Mouse (Mus musculus): ENCODE measurements around the gene Pml. TPM values are rescaled to one million over a fixed set of nuclear protein-coding genes. Genes with fewer than 3 reads are reported as not detected.

Pml gene
- polyA plus RNA-seq, 1 experiment from 2014 or later: 28.3 TPM

GRCm38 (mm10) chr9:58281597-58281996 lies 32.0 kb upstream of the Pml start:
- H3K4me1 ChIP-seq (replicated peaks; ENCODE audit: control insufficient read depth, insufficient read depth, low read length): no peaks in the 10 kb centered on the region
- H3K27me3 ChIP-seq (replicated peaks; ENCODE audit: control insufficient read depth, insufficient read depth, low read length): no peaks in the 10 kb centered on the region
- no peak for DNase-seq (ENCODE audit: low spot score)
- no peak overlapping the region for H3K9ac ChIP-seq (ENCODE audit: low read depth, low read length)
- WGBS: 50% methylated on average over 3 of the region's 3 CpGs
- H3K4me2 ChIP-seq: no peak overlapping the region
- ATAC-seq (replicated peaks; ENCODE audit: low FRiP score): no peak
- no peaks in the 10 kb centered on the region for H3K9me3 ChIP-seq (ENCODE audit: control insufficient read depth, low read length)
- H3K36me3 ChIP-seq (ENCODE audit: control insufficient read depth, insufficient read depth, low read length): no peaks in the 10 kb centered on the region
- H3K27ac ChIP-seq (ENCODE audit: low read depth, low read length): no peak overlapping the region
- H3K4me3 ChIP-seq (ENCODE audit: low read depth, low read length): no peak overlapping the region

GRCm38 (mm10) chr9:58280259-58281109 lies 30.9 kb upstream of the Pml start:
- 35% methylated on average over 9 of the region's 9 CpGs for WGBS
- Histone ChIP-seq H3K4me3 (ENCODE audit: low read depth, low read length) (no peak overlapping the region), H3K4me2 (no peak overlapping the region), H3K27ac (ENCODE audit: low read depth, low read length) (no peak overlapping the region), H3K9ac (ENCODE audit: low read depth, low read length) (no peak overlapping the region), H3K4me1 (replicated peaks; ENCODE audit: control insufficient read depth, insufficient read depth, low read length) (peaks cover 3% of the 10 kb centered on the region; the same call in 1 of the 2 replicates), H3K9me3 (ENCODE audit: control insufficient read depth, low read length) (no peaks in the 10 kb centered on the region), H3K27me3 (replicated peaks; ENCODE audit: control insufficient read depth, insufficient read depth, low read length) (no peaks in the 10 kb centered on the region), H3K36me3 (ENCODE audit: control insufficient read depth, insufficient read depth, low read length) (no peaks in the 10 kb centered on the region)
- ATAC-seq (replicated peaks; ENCODE audit: low FRiP score) (peak; percentile 71), DNase-seq (ENCODE audit: low spot score) (peak; percentile 59)

GRCm38 (mm10) chr9:58279780-58280179 lies 30.2 kb upstream of the Pml start:
- 62% methylated on average over 5 of the region's 5 CpGs for WGBS
- DNase-seq (ENCODE audit: low spot score): no peak
- Histone ChIP-seq H3K27me3 (replicated peaks; ENCODE audit: control insufficient read depth, insufficient read depth, low read length) (no peaks in the 10 kb centered on the region), H3K27ac (ENCODE audit: low read depth, low read length) (no peak overlapping the region), H3K9ac (ENCODE audit: low read depth, low read length) (no peak overlapping the region), H3K4me2 (no peak overlapping the region), H3K4me1 (replicated peaks; ENCODE audit: control insufficient read depth, insufficient read depth, low read length) (peaks cover 7% of the 10 kb centered on the region; the same call in 1 of the 2 replicates), H3K4me3 (ENCODE audit: low read depth, low read length) (no peak overlapping the region), H3K9me3 (ENCODE audit: control insufficient read depth, low read length) (no peaks in the 10 kb centered on the region), H3K36me3 (ENCODE audit: control insufficient read depth, insufficient read depth, low read length) (no peaks in the 10 kb centered on the region)
- ATAC-seq (replicated peaks; ENCODE audit: low FRiP score): no peak

- Histone ChIP-seq H3K36me3 (ENCODE audit: control insufficient read depth, insufficient read depth, low read length) (no peaks in the 10 kb centered on the region), H3K4me2 (no peak overlapping the region), H3K9me3 (ENCODE audit: control insufficient read depth, low read length) (no peaks in the 10 kb centered on the region), H3K27ac (ENCODE audit: low read depth, low read length) (no peak overlapping the region), H3K9ac (ENCODE audit: low read depth, low read length) (no peak overlapping the region), H3K27me3 (replicated peaks; ENCODE audit: control insufficient read depth, insufficient read depth, low read length) (no peaks in the 10 kb centered on the region), H3K4me1 (replicated peaks; ENCODE audit: control insufficient read depth, insufficient read depth, low read length) (peaks cover 10% of the 10 kb centered on the region; the same call in 1 of the 2 replicates), H3K4me3 (ENCODE audit: low read depth, low read length) (no peak overlapping the region)
- ATAC-seq (replicated peaks; ENCODE audit: low FRiP score) (no peak), DNase-seq (ENCODE audit: low spot score) (no peak)
- 71% methylated on average over 4 of the region's 4 CpGs for WGBS
Measured at GRCm38 (mm10) chr9:58278821-58279723, 29.5 kb upstream of the Pml start.

- ATAC-seq (replicated peaks; ENCODE audit: low FRiP score) (no peak), DNase-seq (ENCODE audit: low spot score) (no peak)
- peaks cover 10% of the 10 kb centered on the region; the same call in 1 of the 2 replicates for H3K4me1 ChIP-seq (replicated peaks; ENCODE audit: control insufficient read depth, insufficient read depth, low read length)
- no peak overlapping the region for H3K27ac ChIP-seq (ENCODE audit: low read depth, low read length)
- H3K9me3 ChIP-seq (ENCODE audit: control insufficient read depth, low read length): no peaks in the 10 kb centered on the region
- H3K4me3 ChIP-seq (ENCODE audit: low read depth, low read length): no peak overlapping the region
- 93% methylated on average over 4 of the region's 4 CpGs for WGBS
- no peaks in the 10 kb centered on the region for H3K36me3 ChIP-seq (ENCODE audit: control insufficient read depth, insufficient read depth, low read length)
- no peak overlapping the region for H3K9ac ChIP-seq (ENCODE audit: low read depth, low read length)
- H3K4me2 ChIP-seq: no peak overlapping the region
- H3K27me3 ChIP-seq (replicated peaks; ENCODE audit: control insufficient read depth, insufficient read depth, low read length): no peaks in the 10 kb centered on the region
Measured at GRCm38 (mm10) chr9:58278313-58278712, 28.7 kb upstream of the Pml start.

GRCm38 (mm10) chr9:58276346-58276745 lies 26.8 kb upstream of the Pml start:
- Histone ChIP-seq H3K4me3 (ENCODE audit: low read depth, low read length) (no peak overlapping the region), H3K4me1 (replicated peaks; ENCODE audit: control insufficient read depth, insufficient read depth, low read length) (peaks cover 12% of the 10 kb centered on the region), H3K27me3 (replicated peaks; ENCODE audit: control insufficient read depth, insufficient read depth, low read length) (no peaks in the 10 kb centered on the region), H3K27ac (ENCODE audit: low read depth, low read length) (no peak overlapping the region), H3K9me3 (ENCODE audit: control insufficient read depth, low read length) (no peaks in the 10 kb centered on the region), H3K36me3 (ENCODE audit: control insufficient read depth, insufficient read depth, low read length) (no peaks in the 10 kb centered on the region), H3K9ac (ENCODE audit: low read depth, low read length) (no peak overlapping the region), H3K4me2 (no peak overlapping the region)
- no peak for DNase-seq (ENCODE audit: low spot score)
- ATAC-seq (replicated peaks; ENCODE audit: low FRiP score): no peak
- WGBS: 62% methylated on average over 5 of the region's 5 CpGs

GRCm38 (mm10) chr9:58275797-58276196 lies 26.2 kb upstream of the Pml start:
- no peaks in the 10 kb centered on the region for H3K27me3 ChIP-seq (replicated peaks; ENCODE audit: control insufficient read depth, insufficient read depth, low read length)
- peak overlapping the region; percentile 71; the same call in 1 of the 2 replicates for H3K27ac ChIP-seq (ENCODE audit: low read depth, low read length)
- no peaks in the 10 kb centered on the region for H3K36me3 ChIP-seq (ENCODE audit: control insufficient read depth, insufficient read depth, low read length)
- peaks cover 12% of the 10 kb centered on the region for H3K4me1 ChIP-seq (replicated peaks; ENCODE audit: control insufficient read depth, insufficient read depth, low read length)
- ATAC-seq (replicated peaks; ENCODE audit: low FRiP score) (no peak), DNase-seq (ENCODE audit: low spot score) (no peak)
- peak overlapping the region; percentile 26; the same call in 1 of the 2 replicates for H3K4me2 ChIP-seq
- H3K9ac ChIP-seq (ENCODE audit: low read depth, low read length): no peak overlapping the region
- no peaks in the 10 kb centered on the region for H3K9me3 ChIP-seq (ENCODE audit: control insufficient read depth, low read length)
- no peak overlapping the region for H3K4me3 ChIP-seq (ENCODE audit: low read depth, low read length)
- 46% methylated on average over 3 of the region's 3 CpGs for WGBS

- peak overlapping the region; percentile 26; the same call in 1 of the 2 replicates for H3K4me2 ChIP-seq
- 24% methylated on average over 8 of the region's 8 CpGs for WGBS
- no peak for DNase-seq (ENCODE audit: low spot score)
Measured at GRCm38 (mm10) chr9:58275115-58275774, 25.7 kb upstream of the Pml start.

More at GRCm38 (mm10) chr9:58275115-58275774, 25.7 kb upstream of the Pml start:
- peak overlapping the region; percentile 71 for H3K27ac ChIP-seq (ENCODE audit: low read depth, low read length)
- H3K9ac ChIP-seq (ENCODE audit: low read depth, low read length): no peak overlapping the region
- ATAC-seq (replicated peaks; ENCODE audit: low FRiP score): peak; percentile 61
- H3K36me3 ChIP-seq (ENCODE audit: control insufficient read depth, insufficient read depth, low read length): no peaks in the 10 kb centered on the region
- no peaks in the 10 kb centered on the region for H3K9me3 ChIP-seq (ENCODE audit: control insufficient read depth, low read length)
- H3K27me3 ChIP-seq (replicated peaks; ENCODE audit: control insufficient read depth, insufficient read depth, low read length): no peaks in the 10 kb centered on the region
- H3K4me1 ChIP-seq (replicated peaks; ENCODE audit: control insufficient read depth, insufficient read depth, low read length): peaks cover 12% of the 10 kb centered on the region
- no peak overlapping the region for H3K4me3 ChIP-seq (ENCODE audit: low read depth, low read length)

All from liver, embryonic 11.5 days (tissue).